Mouse (Mus musculus): ENCODE measurements at regions not wholly inside any gene's neighbourhood (a gene's known extent, or its start where the extent isn't known, plus 50 kb on each side); places are given as distances from the start of the nearest gene placed in this dataset.
"Not testable (repeated sequence)": the region's sequence is repeated elsewhere in the genome, so short reads cannot be mapped to it uniquely, and the experiment has no call there.

GRCm38 (mm10) chr17:84844950-84845349 lies 54.4 kb upstream of the Lrpprc start:
- DNase-seq: no peak

- no peak for DNase-seq
Observed at GRCm38 (mm10) chr17:84846141-84846540, 55.6 kb upstream of the Lrpprc start.

- no peak for DNase-seq
Observed at GRCm38 (mm10) chr17:84848385-84849030, 57.9 kb upstream of the Lrpprc start.

- DNase-seq: no peak
Observed at GRCm38 (mm10) chr17:84849031-84849405, 58.4 kb upstream of the Lrpprc start.

- no peak for DNase-seq
Observed at GRCm38 (mm10) chr17:84850464-84850863, 59.9 kb upstream of the Lrpprc start.

- DNase-seq: no peak
Observed at GRCm38 (mm10) chr17:84850893-84851292, 60.3 kb upstream of the Lrpprc start.

GRCm38 (mm10) chr17:84856971-84857370 lies 66.4 kb upstream of the Lrpprc start:
- no peak for DNase-seq

GRCm38 (mm10) chr17:84858830-84859229 lies 68.2 kb upstream of the Lrpprc start:
- DNase-seq: no peak

GRCm38 (mm10) chr17:84859916-84860315 lies 69.3 kb upstream of the Lrpprc start:
- DNase-seq: no peak

GRCm38 (mm10) chr17:84860835-84861234 lies 70.2 kb upstream of the Lrpprc start:
- DNase-seq: peak; percentile 36

GRCm38 (mm10) chr17:84864231-84864630 lies 73.6 kb upstream of the Lrpprc start:
- not testable (repeated sequence) for DNase-seq

- DNase-seq: peak; percentile 83
Observed at GRCm38 (mm10) chr17:84865158-84865557, 74.6 kb upstream of the Lrpprc start.

GRCm38 (mm10) chr17:84865566-84865965 lies 75.0 kb upstream of the Lrpprc start:
- peak; percentile 28 for DNase-seq

GRCm38 (mm10) chr17:84869074-84869722 lies 78.6 kb upstream of the Lrpprc start:
- DNase-seq: no peak

- DNase-seq: peak; percentile 61
Observed at GRCm38 (mm10) chr17:84873554-84873953, 83.0 kb upstream of the Lrpprc start.

- DNase-seq: peak; percentile 22
Observed at GRCm38 (mm10) chr17:84874494-84874893, 82.0 kb upstream of the Ppm1b start.

- no peak for DNase-seq
Observed at GRCm38 (mm10) chr17:84875031-84875430, 81.5 kb upstream of the Ppm1b start.

GRCm38 (mm10) chr17:84876037-84876436 lies 80.5 kb upstream of the Ppm1b start:
- peak; percentile 81 for DNase-seq

GRCm38 (mm10) chr17:84877176-84877863 lies 79.2 kb upstream of the Ppm1b start:
- DNase-seq: peak; percentile 78

- DNase-seq: peak; percentile 83
Observed at GRCm38 (mm10) chr17:84877864-84878224, 78.7 kb upstream of the Ppm1b start.

- peak; percentile 32 for DNase-seq
Observed at GRCm38 (mm10) chr17:84878316-84878715, 78.2 kb upstream of the Ppm1b start.

- no peak for DNase-seq
Observed at GRCm38 (mm10) chr17:84879146-84879545, 77.4 kb upstream of the Ppm1b start.

- no peak for DNase-seq
Observed at GRCm38 (mm10) chr17:84880946-84881345, 75.6 kb upstream of the Ppm1b start.

- DNase-seq: no peak
Observed at GRCm38 (mm10) chr17:84888525-84888924, 68.0 kb upstream of the Ppm1b start.
